Mouse (Mus musculus) olfactory bulb, adult 2 months (tissue): ENCODE data around the gene Ppp1r2. TPM values are rescaled to one million over a fixed set of nuclear protein-coding genes. Genes with fewer than 3 reads are reported as not detected.

Experiments used
- H3K27ac ChIP-seq: fragments of 200-500 bp; 2 replicates; pipeline ENCODE4 v1.5.1; 2012; ENCODE audit warnings: low read depth, low read length; ENCODE audit not compliant: insufficient read depth
- H3K4me1 ChIP-seq: fragments of 200-500 bp; 2 replicates; pipeline ENCODE4 v1.6.1; 2012; ENCODE audit warnings: low read length; ENCODE audit not compliant: control insufficient read depth, insufficient read depth
- H3K4me3 ChIP-seq: fragments of 200-500 bp; 2 replicates; pipeline ENCODE4 v1.5.1; 2012; ENCODE audit warnings: mild to moderate bottlenecking, low read depth, low read length, moderate library complexity; ENCODE audit not compliant: insufficient read depth
- CTCF ChIP-seq: fragments of 200-500 bp; IDR thresholded peaks from 2 replicates; pipeline ENCODE4 v1.5.1; 2012; ENCODE audit warnings: low read depth, mild to moderate bottlenecking, low read length, moderate library complexity; ENCODE audit not compliant: insufficient read depth
- POLR2A ChIP-seq: fragments of 200-500 bp; IDR thresholded peaks from 2 replicates; pipeline ENCODE4 v1.6.1; 2012; ENCODE audit warnings: mild to moderate bottlenecking, low read depth, low read length, moderate library complexity; ENCODE audit not compliant: insufficient read depth
- WGBS: fragments of 180-500 bp; shearing (Covaris S2); methylation state at CpG from one replicate; pipeline ENCODE4 v1.1.7; 2018; 5-methylcytosine and 5-hydroxymethylcytosine counted together
- polyA plus RNA-seq: library from polyadenylated mRNA; stranded (reverse); fragments of >200 nt; gene quantifications from 2 replicates; pipeline ENCODE4 v1.2.4, GENCODE M21; 2012; ENCODE audit warnings: low replicate concordance; ENCODE audit not compliant: missing spikeins, insufficient read depth, insufficient read length

Gene Ppp1r2
- polyA plus RNA-seq, 1 experiment: not detected

- Histone ChIP-seq H3K27ac (no peak overlapping the region), H3K4me3 (no peak overlapping the region), H3K4me1 (no peaks in the 10 kb centered on the region; the same call in 1 of the 2 replicates)
- no peak for TF ChIP-seq POLR2A
- no peak for TF ChIP-seq CTCF
- WGBS: 84% methylated on average over 5 of the region's 5 CpGs
Measured at GRCm38 (mm10) chr16:31209911-31210310, 65.2 kb downstream of the Ppp1r2 start.

GRCm38 (mm10) chr16:31205726-31206125 lies 69.4 kb downstream of the Ppp1r2 start:
- WGBS: 93% methylated on average over 7 of the region's 7 CpGs
- H3K4me1 ChIP-seq: no peaks in the 10 kb centered on the region; the same call in 1 of the 2 replicates
- no peak overlapping the region for H3K27ac ChIP-seq
- H3K4me3 ChIP-seq: no peak overlapping the region
- TF ChIP-seq POLR2A: no peak

- Histone ChIP-seq H3K4me1 (no peaks in the 10 kb centered on the region; the same call in 1 of the 2 replicates), H3K27ac (no peak overlapping the region), H3K4me3 (no peak overlapping the region)
- WGBS: 91% methylated on average over 8 of the region's 8 CpGs
- TF ChIP-seq CTCF: no peak
- TF ChIP-seq POLR2A: no peak
Measured at GRCm38 (mm10) chr16:31205187-31205586, 69.9 kb downstream of the Ppp1r2 start.

GRCm38 (mm10) chr16:31204216-31204615 lies 70.9 kb downstream of the Ppp1r2 start:
- Histone ChIP-seq H3K4me1 (no peaks in the 10 kb centered on the region), H3K27ac (no peak overlapping the region), H3K4me3 (no peak overlapping the region)
- TF ChIP-seq POLR2A: no peak
- TF ChIP-seq CTCF: no peak
- WGBS: 74% methylated on average over 1 of the region's 1 CpGs

GRCm38 (mm10) chr16:31201704-31202103 lies 73.4 kb downstream of the Ppp1r2 start:
- H3K4me3 ChIP-seq: no peak overlapping the region
- H3K27ac ChIP-seq: no peak overlapping the region

More at GRCm38 (mm10) chr16:31201704-31202103, 73.4 kb downstream of the Ppp1r2 start:
- H3K4me1 ChIP-seq: peaks cover 5% of the 10 kb centered on the region
- WGBS: 86% methylated on average over 2 of the region's 2 CpGs
- TF ChIP-seq POLR2A: no peak

Other genes with a start within 250 kb of the Ppp1r2 start
- gene Xxylt1, start 193.8 kb downstream of the Ppp1r2 start, polyA plus RNA-seq: not detected in 2 replicates
- gene Acap2, start 74.0 kb downstream of the Ppp1r2 start, polyA plus RNA-seq: not detected in 2 replicates
- gene Apod, start 39.5 kb upstream of the Ppp1r2 start, polyA plus RNA-seq: 592 and 662 TPM in 2 replicates
- not detected in 2 replicates for gene Bdh1, start 147.0 kb upstream of the Ppp1r2 start, polyA plus RNA-seq